Comparison of ENCODE assay signal across 18 mouse cellular contexts in the genomic region with DNA sequence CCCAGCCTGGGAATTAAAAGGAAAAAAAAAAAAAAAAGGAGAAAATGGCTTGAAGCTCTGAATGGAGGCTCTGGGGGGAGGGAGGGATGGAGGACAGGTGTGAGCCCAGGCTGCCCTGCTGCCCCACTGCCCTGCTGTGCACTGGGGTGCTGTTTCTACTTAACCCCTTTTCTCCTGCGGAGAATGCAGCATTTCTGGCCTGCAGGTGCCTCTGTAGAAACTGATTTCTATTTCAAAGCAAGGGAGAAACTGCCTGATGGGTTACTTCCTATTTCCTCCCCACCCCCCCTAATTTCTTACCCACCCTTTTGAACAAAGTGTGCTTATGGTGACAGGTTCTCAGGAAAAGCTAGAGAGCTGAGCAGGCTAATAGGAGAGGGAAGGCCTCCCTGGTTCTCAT.
DNase-seq lines count a peak whose midpoint lies in the region; ATAC-seq lines count a peak whose summit lies in the region.
"Had no signal": no experiment of that assay in that cellular context is flagged by ENCODE, and none has a peak within 500 bp of the region (broad histone marks: within the 10 kb centered on the region; RNA-seq: fewer than 3 reads in every experiment).

No protein-coding gene starts in this region.

- DNase-seq in A20 (ENCODE audit: low read depth, low spot score) = peak; percentile 61
- DNase-seq in forebrain, embryonic 14.5 days (ENCODE audit: low spot score) = no peak
- DNase-seq in hindbrain, embryonic 14.5 days (ENCODE audit: low spot score) = no peak
- DNase-seq in gastrocnemius, postnatal 14 days = no peak
- DNase-seq in gastrocnemius, postnatal 36 days = no peak
- DNase-seq: cerebellum, postnatal 25 days; kidney, adult 8-10 months; kidney, postnatal 36 days; lung, postnatal 14 days; right cerebral cortex, postnatal 25 days; thymus, postnatal 25 days had no signal

- 40% methylated on average over 1 of the region's 1 CpGs for WGBS in forebrain, embryonic 14.5 days
- WGBS in hindbrain, embryonic 14.5 days = 30% methylated on average over 1 of the region's 1 CpGs
- 29% methylated on average over 1 of the region's 1 CpGs for WGBS in midbrain, embryonic 16.5 days
- 58% methylated on average over 1 of the region's 1 CpGs for WGBS in kidney, embryonic 14.5 days

- H3K36me3 ChIP-seq in forebrain, embryonic 14.5 days (ENCODE audit: control insufficient read depth, insufficient read depth, low read length) = no peaks in the 10 kb centered on the region
- no peaks in the 10 kb centered on the region for H3K36me3 ChIP-seq in hindbrain, embryonic 14.5 days (replicated peaks; ENCODE audit: control insufficient read depth, insufficient read depth)
- H3K36me3 ChIP-seq in midbrain, embryonic 16.5 days (ENCODE audit: control insufficient read depth, insufficient read depth, low read length) = no peaks in the 10 kb centered on the region
- no peaks in the 10 kb centered on the region for H3K36me3 ChIP-seq in kidney, embryonic 14.5 days (ENCODE audit: control insufficient read depth, insufficient read depth, low read length)
- H3K36me3 ChIP-seq: embryonic facial prominence, embryonic 10.5 days; G1E; heart, embryonic 15.5 days; limb, embryonic 15.5 days had no signal

- H3K9me3 ChIP-seq in forebrain, embryonic 14.5 days (replicated peaks; ENCODE audit: control insufficient read depth, low read length) = no peaks in the 10 kb centered on the region
- H3K9me3 ChIP-seq in hindbrain, embryonic 14.5 days (ENCODE audit: control insufficient read depth, low read length) = no peaks in the 10 kb centered on the region
- H3K9me3 ChIP-seq in midbrain, embryonic 16.5 days (replicated peaks; ENCODE audit: control insufficient read depth, low read length, poor library complexity, severe bottlenecking) = no peaks in the 10 kb centered on the region
- no peaks in the 10 kb centered on the region for H3K9me3 ChIP-seq in kidney, embryonic 14.5 days (ENCODE audit: control insufficient read depth, low read length)
- H3K9me3 ChIP-seq: embryonic facial prominence, embryonic 10.5 days; heart, embryonic 15.5 days; limb, embryonic 15.5 days; megakaryocyte, embryonic 14.5 days had no signal

- peak overlapping the region; percentile 29; the same call in 1 of the 2 replicates for H3K4me2 ChIP-seq in forebrain, embryonic 14.5 days (ENCODE audit: low read length)
- peak overlapping the region; percentile 56 for H3K4me2 ChIP-seq in hindbrain, embryonic 14.5 days (replicated peaks)
- peak overlapping the region; percentile 59 for H3K4me2 ChIP-seq in midbrain, embryonic 16.5 days (ENCODE audit: low read length)
- no peak overlapping the region for H3K4me2 ChIP-seq in kidney, embryonic 14.5 days (replicated peaks; ENCODE audit: low read depth, low read length)
- H3K4me2 ChIP-seq: heart, embryonic 15.5 days; limb, embryonic 15.5 days had no signal

- intact Hi-C loops in gastrocnemius, postnatal 14 days (cut with DNase I; ENCODE audit: low total_unique reads) = no loop called here
- intact Hi-C loops in gastrocnemius, postnatal 36 days (cut with DNase I) = no loop called here

- H3K4me1 ChIP-seq in forebrain, embryonic 14.5 days (ENCODE audit: control insufficient read depth, insufficient read depth, low read length) = peaks cover 14% of the 10 kb centered on the region
- H3K4me1 ChIP-seq in hindbrain, embryonic 14.5 days (replicated peaks; ENCODE audit: control insufficient read depth, insufficient read depth, low read length) = peaks cover 50% of the 10 kb centered on the region
- H3K4me1 ChIP-seq in midbrain, embryonic 16.5 days (ENCODE audit: control insufficient read depth, insufficient read depth, low read length) = peaks cover 35% of the 10 kb centered on the region
- H3K4me1 ChIP-seq in kidney, embryonic 14.5 days (ENCODE audit: control insufficient read depth, insufficient read depth, low read length) = no peaks in the 10 kb centered on the region
- H3K4me1 ChIP-seq: megakaryocyte, embryonic 14.5 days had no signal

- H3K27me3 ChIP-seq in forebrain, embryonic 14.5 days (replicated peaks; ENCODE audit: control insufficient read depth, insufficient read depth, low read length) = no peaks in the 10 kb centered on the region
- no peaks in the 10 kb centered on the region for H3K27me3 ChIP-seq in hindbrain, embryonic 14.5 days (ENCODE audit: control insufficient read depth, insufficient read depth, low read length)
- no peaks in the 10 kb centered on the region for H3K27me3 ChIP-seq in midbrain, embryonic 16.5 days (ENCODE audit: control insufficient read depth, insufficient read depth, low read depth, low read length)
- no peaks in the 10 kb centered on the region for H3K27me3 ChIP-seq in kidney, embryonic 14.5 days (ENCODE audit: control insufficient read depth, insufficient read depth, low read length)
- H3K27me3 ChIP-seq: heart, embryonic 15.5 days; limb, embryonic 15.5 days had no signal

- no peak overlapping the region for H3K27ac ChIP-seq in forebrain, embryonic 14.5 days (ENCODE audit: low read depth, low read length)
- H3K27ac ChIP-seq in hindbrain, embryonic 14.5 days = peak overlapping the region; percentile 45; the same call in 1 of the 2 replicates
- H3K27ac ChIP-seq in midbrain, embryonic 16.5 days (ENCODE audit: low read length) = no peak overlapping the region
- no peak overlapping the region for H3K27ac ChIP-seq in kidney, embryonic 14.5 days (ENCODE audit: low read depth, low read length)
- H3K27ac ChIP-seq: embryonic facial prominence, embryonic 10.5 days; heart, embryonic 15.5 days; limb, embryonic 15.5 days had no signal

- 0 out of 2 replicates have a peak overlapping the region, but pooled peaks have one; percentile 21 for H3K9ac ChIP-seq in forebrain, embryonic 14.5 days (ENCODE audit: low read length)
- peak overlapping the region; percentile 79 for H3K9ac ChIP-seq in hindbrain, embryonic 14.5 days
- H3K9ac ChIP-seq in midbrain, embryonic 16.5 days (ENCODE audit: low read depth, low read length) = no peak overlapping the region
- no peak overlapping the region for H3K9ac ChIP-seq in kidney, embryonic 14.5 days (ENCODE audit: low read depth, low read length)
- H3K9ac ChIP-seq: heart, embryonic 15.5 days; limb, embryonic 15.5 days had no signal

- no peak overlapping the region for H3K4me3 ChIP-seq in forebrain, embryonic 14.5 days (ENCODE audit: low read depth, low read length)
- H3K4me3 ChIP-seq in hindbrain, embryonic 14.5 days (replicated peaks; ENCODE audit: low read length) = peak overlapping the region; percentile 49
- H3K4me3 ChIP-seq in midbrain, embryonic 16.5 days (ENCODE audit: low read depth, low read length) = peak overlapping the region; percentile 18
- H3K4me3 ChIP-seq in kidney, embryonic 14.5 days (ENCODE audit: low read length) = no peak overlapping the region
- H3K4me3 ChIP-seq: embryonic facial prominence, embryonic 10.5 days; heart, embryonic 15.5 days; limb, embryonic 15.5 days; megakaryocyte, embryonic 14.5 days had no signal

- ATAC-seq in forebrain, embryonic 14.5 days = no peak
- no peak for ATAC-seq in hindbrain, embryonic 14.5 days (ENCODE audit: low FRiP score)
- ATAC-seq in midbrain, embryonic 16.5 days = no peak
- no peak for ATAC-seq in kidney, embryonic 14.5 days (ENCODE audit: low FRiP score, low TSS enrichment)

Comparison
In these comparisons a context has a peak if more than half of its experiments do, and no peak if none do; other contexts are left out.
1. H3K4me3 ChIP-seq: peak in hindbrain, embryonic 14.5 days (single experiment) and midbrain, embryonic 16.5 days (single experiment); none in forebrain, embryonic 14.5 days (single experiment) and kidney, embryonic 14.5 days (single experiment).
2. H3K9ac ChIP-seq: peak in forebrain, embryonic 14.5 days (single experiment) and hindbrain, embryonic 14.5 days (single experiment); none in midbrain, embryonic 16.5 days (single experiment) and kidney, embryonic 14.5 days (single experiment).